Mouse (Mus musculus) MN1 (cell line): ENCODE data around the gene Itpk1.
A peak's percentile ranks its signal among the peaks of the same experiment; 100 is the strongest.

Experiments used
- DNase-seq: peaks from one replicate; pipeline ENCODE4 v3.0.0-alpha.2; 2016; ENCODE audit warnings: low spot score

The Itpk1 gene

GRCm38 (mm10) chr12:102713153-102713865, 8.6 kb upstream of the Itpk1 start:
- no peak for DNase-seq

GRCm38 (mm10) chr12:102710851-102711375, 6.2 kb upstream of the Itpk1 start:
- no peak for DNase-seq

GRCm38 (mm10) chr12:102709896-102710295, 5.2 kb upstream of the Itpk1 start:
- DNase-seq: no peak

GRCm38 (mm10) chr12:102708220-102708619, 3.5 kb upstream of the Itpk1 start:
- peak; percentile 58 for DNase-seq

- DNase-seq: no peak
Observed at GRCm38 (mm10) chr12:102706833-102707463, 2.2 kb upstream of the Itpk1 start.

- no peak for DNase-seq
Observed at GRCm38 (mm10) chr12:102705906-102706640, 1.3 kb upstream of the Itpk1 start.

DNA sequence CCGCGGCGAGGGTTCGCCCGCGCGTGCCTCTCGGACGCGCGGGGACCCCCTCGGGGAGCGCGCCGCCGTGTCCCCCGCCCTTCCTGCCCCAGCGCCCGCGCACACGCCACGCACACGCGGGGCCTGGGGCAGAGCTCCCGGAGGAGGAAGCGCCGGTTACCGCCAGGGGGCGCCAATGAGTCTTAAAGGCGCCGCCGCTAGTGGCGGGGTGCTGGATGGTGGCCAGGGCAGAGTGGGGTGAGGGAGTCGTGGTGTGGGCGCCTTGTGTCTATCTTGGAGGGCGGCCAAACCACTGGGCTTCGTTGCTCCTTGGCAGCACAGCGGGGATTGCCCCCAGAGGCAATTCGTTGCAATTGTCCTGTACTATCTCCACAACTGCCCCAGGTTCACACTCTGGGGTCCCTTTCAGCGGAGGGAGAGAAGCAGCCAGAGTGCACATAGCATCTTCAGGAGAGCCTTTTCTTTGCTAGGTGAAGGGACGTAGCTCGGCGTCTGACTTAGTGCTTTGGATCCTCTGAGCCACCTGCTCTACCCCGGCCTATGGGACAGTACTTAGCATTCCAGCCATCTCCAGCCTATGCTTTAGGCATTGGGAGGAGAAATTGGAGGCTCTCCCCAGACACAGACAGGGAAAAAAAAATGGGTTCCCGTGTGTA, 614 bp upstream of the Itpk1 start:
- peak; percentile 84 for DNase-seq

DNA sequence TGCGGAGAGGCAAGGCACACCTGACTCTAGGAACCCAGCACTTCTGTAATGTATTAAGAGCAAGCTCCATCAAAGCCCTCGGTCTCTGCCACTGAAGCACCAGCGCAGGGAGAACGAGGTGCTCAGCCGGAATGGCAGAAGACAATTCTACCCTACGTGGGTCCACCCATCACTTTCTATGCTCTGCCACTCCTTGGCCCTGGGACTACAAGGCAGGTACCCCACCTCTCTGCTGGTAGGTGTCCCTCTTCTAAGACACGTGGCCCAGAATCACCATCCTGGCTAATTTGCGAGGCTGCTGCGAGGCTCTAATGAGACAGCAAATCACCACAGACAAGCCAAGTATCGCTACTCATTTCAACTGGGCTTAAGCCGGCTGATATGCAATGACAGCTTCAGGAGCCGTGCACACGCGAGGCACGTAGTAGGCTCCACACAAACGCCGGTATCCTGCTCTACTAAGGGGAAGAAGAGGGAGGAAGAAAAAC, 765 bp downstream of the Itpk1 start:
- no peak for DNase-seq

- no peak for DNase-seq
Observed at GRCm38 (mm10) chr12:102703441-102703840, 1.3 kb downstream of the Itpk1 start.

DNA sequence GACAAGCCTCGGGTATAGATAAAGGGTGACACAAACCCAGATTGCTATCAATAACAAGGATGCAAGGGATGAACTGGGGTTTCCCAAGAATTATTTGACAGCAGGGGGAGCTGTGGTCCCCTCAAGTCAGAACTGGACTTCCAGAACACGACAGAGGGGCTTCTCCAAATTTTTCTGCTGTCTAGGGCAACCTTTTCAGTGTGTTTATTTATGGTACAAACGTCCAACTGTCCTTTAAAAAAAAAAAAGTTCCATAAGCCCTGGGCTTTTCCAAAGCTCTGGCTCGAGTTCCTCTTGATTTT, 1.7 kb downstream of the Itpk1 start:
- DNase-seq: peak; percentile 50

GRCm38 (mm10) chr12:102702356-102703110, 2.2 kb downstream of the Itpk1 start:
- DNase-seq: peak; percentile 71

GRCm38 (mm10) chr12:102701691-102702207, 3.0 kb downstream of the Itpk1 start:
- DNase-seq: no peak

DNA sequence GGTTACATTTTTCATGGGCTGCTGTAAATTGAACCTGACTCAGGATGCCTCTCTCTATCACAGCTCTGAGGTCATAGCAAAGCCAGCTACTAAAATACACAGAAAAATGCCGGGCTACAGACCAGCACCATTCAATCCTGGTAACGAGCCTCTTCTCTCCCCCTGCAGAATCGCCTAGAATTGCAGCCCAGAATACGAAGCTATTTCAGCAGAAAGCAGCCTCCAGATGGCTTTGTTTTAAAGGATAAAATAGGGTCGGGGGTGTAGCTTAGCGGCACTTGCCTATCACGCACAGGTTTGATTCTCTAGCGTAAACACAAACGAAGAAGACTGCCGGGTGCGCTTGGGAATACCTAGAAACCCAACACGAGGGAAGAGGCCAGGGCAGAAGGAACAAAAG, 4.3 kb downstream of the Itpk1 start:
- no peak for DNase-seq

DNA sequence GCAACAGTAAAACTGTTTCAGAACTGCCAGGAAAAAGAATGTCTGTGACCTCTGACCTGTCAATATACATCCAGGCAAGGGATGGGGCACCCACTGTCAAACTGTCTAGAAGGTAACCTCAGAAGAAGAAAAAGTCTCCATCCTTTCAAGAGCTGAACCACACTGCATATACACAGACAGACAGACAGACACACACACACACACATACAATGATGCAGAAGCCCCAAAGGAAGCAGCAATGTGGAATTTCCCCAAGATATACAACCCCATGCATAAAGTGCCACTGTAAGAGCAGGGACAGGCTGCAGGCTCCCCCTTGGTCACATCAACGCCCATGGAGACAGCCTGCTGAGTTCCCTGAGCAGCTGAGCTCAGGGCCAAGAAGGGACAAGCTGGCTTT, 5.6 kb downstream of the Itpk1 start:
- DNase-seq: no peak

- no peak for DNase-seq
Observed at GRCm38 (mm10) chr12:102698089-102698684, 6.5 kb downstream of the Itpk1 start.

- DNase-seq: no peak
Observed at GRCm38 (mm10) chr12:102697381-102697780, 7.3 kb downstream of the Itpk1 start.

DNA sequence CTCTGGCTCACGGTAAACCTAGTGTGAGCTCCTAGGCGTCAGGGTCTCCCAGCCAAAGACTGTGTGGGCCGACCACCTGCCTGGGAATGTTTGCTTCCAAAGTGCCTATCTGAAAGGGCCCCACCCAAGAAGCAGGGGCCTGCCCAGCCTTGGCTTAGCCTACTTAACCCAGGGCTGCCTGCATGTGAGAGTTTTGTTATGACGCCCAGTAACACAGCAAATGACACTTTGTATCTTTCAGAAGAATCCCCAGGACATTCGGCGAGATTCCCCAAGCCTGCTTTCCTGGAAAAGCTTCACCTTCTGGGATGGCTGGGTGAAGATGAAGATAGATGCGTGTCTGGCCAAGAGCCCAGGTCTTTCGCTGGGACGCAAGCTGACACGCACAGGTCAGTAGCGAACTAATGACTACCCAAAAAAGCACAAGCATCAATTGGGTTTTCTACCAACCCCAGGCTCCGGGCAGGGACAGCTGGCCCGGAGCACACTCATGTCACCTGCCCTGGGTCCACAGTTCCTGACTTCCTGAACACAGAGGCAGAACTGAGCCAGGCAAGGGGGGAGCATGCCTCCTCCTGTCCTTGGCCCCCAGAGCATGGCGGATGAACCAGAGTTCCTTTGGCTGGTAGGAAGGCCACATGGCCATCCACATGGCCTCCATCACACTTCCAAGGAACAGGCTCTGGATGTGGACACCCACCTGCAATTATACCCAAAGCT, 7.9 kb downstream of the Itpk1 start:
- no peak for DNase-seq

GRCm38 (mm10) chr12:102695369-102696239, 9.1 kb downstream of the Itpk1 start:
- DNase-seq: no peak

GRCm38 (mm10) chr12:102691761-102692160, 13.0 kb downstream of the Itpk1 start:
- no peak for DNase-seq
